Mouse (Mus musculus) forebrain, embryonic 10.5 days (tissue): ENCODE measurements around the gene Slc43a1. TPM values are rescaled to one million over a fixed set of nuclear protein-coding genes. Genes with fewer than 3 reads are reported as not detected.

ENCODE experiments used
- DNase-seq: peaks from one replicate; pipeline ENCODE4 v3.0.0-alpha.2; 2017; ENCODE audit warnings: low spot score; ENCODE audit errors: extremely low spot score
- H3K27ac ChIP-seq: fragments of 300-500 bp; sonication (generic); 2 replicates; pipeline ENCODE4 v1.5.1; 2016; ENCODE audit warnings: mild to moderate bottlenecking
- H3K27me3 ChIP-seq: fragments of 300-500 bp; sonication (generic); 2 replicates; pipeline ENCODE4 v1.6.1; 2016; ENCODE audit warnings: mild to moderate bottlenecking; ENCODE audit not compliant: poor library complexity, severe bottlenecking
- H3K36me3 ChIP-seq: fragments of 300-500 bp; sonication (generic); replicated peaks from 2 replicates; pipeline ENCODE4 v1.6.1; 2016; ENCODE audit warnings: mild to moderate bottlenecking, moderate library complexity
- H3K4me1 ChIP-seq: fragments of 300-500 bp; sonication (generic); 2 replicates; pipeline ENCODE4 v1.6.1; 2016
- H3K4me3 ChIP-seq: fragments of 300-500 bp; sonication (generic); 2 replicates; pipeline ENCODE4 v1.5.1; 2016; ENCODE audit warnings: mild to moderate bottlenecking, moderate library complexity
- H3K9me3 ChIP-seq: fragments of 300-500 bp; sonication (generic); 2 replicates; pipeline ENCODE4 v1.6.1; 2016; ENCODE audit warnings: mild to moderate bottlenecking, moderate library complexity
- WGBS: fragments of 180-500 bp; shearing (Covaris S2); methylation state at CpG from one replicate; pipeline ENCODE4 v1.1.7; 2016; 5-methylcytosine and 5-hydroxymethylcytosine counted together
- polyA plus RNA-seq: library from polyadenylated mRNA; unstranded; fragments of >200 nt; fragmentation: Nextera tagmentation; extraction: Ambion mirVana; gene quantifications from 2 replicates; pipeline ENCODE4 v1.2.1, GENCODE M21; 2016

The Slc43a1 gene
- polyA plus RNA-seq, 1 experiment from 2014 or later = 28.5 TPM

- Histone ChIP-seq H3K27me3 (no peaks in the 10 kb centered on the region), H3K36me3 (peaks cover 2% of the 10 kb centered on the region; the same call in 1 of the 2 replicates), H3K4me1 (peaks cover 10% of the 10 kb centered on the region), H3K4me3 (peak overlapping the region; percentile 39; the same call in 1 of the 2 replicates), H3K9me3 (no peaks in the 10 kb centered on the region), H3K27ac (peak overlapping the region; percentile 73)
- WGBS = 75% methylated on average over 6 of the region's 6 CpGs
- no peak for DNase-seq
Observed at GRCm38 (mm10) chr2:84810526-84810885, 28.1 kb upstream of the Slc43a1 start.

GRCm38 (mm10) chr2:84810886-84811577, 27.6 kb upstream of the Slc43a1 start:
- Histone ChIP-seq H3K9me3 (no peaks in the 10 kb centered on the region), H3K4me3 (peak overlapping the region; percentile 39), H3K4me1 (peaks cover 10% of the 10 kb centered on the region), H3K27ac (peak overlapping the region; percentile 73), H3K36me3 (peaks cover 2% of the 10 kb centered on the region; the same call in 1 of the 2 replicates), H3K27me3 (no peaks in the 10 kb centered on the region)
- DNase-seq = peak; percentile 84
- 42% methylated on average over 26 of the region's 26 CpGs for WGBS

GRCm38 (mm10) chr2:84811880-84812279, 26.8 kb upstream of the Slc43a1 start:
- peaks cover 2% of the 10 kb centered on the region; the same call in 1 of the 2 replicates for H3K36me3 ChIP-seq
- WGBS = 90% methylated on average over 7 of the region's 7 CpGs
- no peak overlapping the region for H3K4me3 ChIP-seq
- DNase-seq = no peak
- H3K9me3 ChIP-seq = no peaks in the 10 kb centered on the region
- H3K27ac ChIP-seq = 0 out of 2 replicates have a peak overlapping the region, but pooled peaks have one; percentile 48
- H3K27me3 ChIP-seq = no peaks in the 10 kb centered on the region
- peaks cover 10% of the 10 kb centered on the region for H3K4me1 ChIP-seq

GRCm38 (mm10) chr2:84812676-84813075, 26.0 kb upstream of the Slc43a1 start:
- WGBS = 75% methylated on average over 6 of the region's 6 CpGs
- no peak for DNase-seq
- no peaks in the 10 kb centered on the region for H3K27me3 ChIP-seq
- H3K4me3 ChIP-seq = no peak overlapping the region
- H3K27ac ChIP-seq = 0 out of 2 replicates have a peak overlapping the region, but pooled peaks have one; percentile 48
- peaks cover 10% of the 10 kb centered on the region for H3K4me1 ChIP-seq
- H3K36me3 ChIP-seq = peaks cover 2% of the 10 kb centered on the region; the same call in 1 of the 2 replicates
- no peaks in the 10 kb centered on the region for H3K9me3 ChIP-seq

- no peaks in the 10 kb centered on the region for H3K36me3 ChIP-seq
- no peak overlapping the region for H3K4me3 ChIP-seq
- no peaks in the 10 kb centered on the region for H3K9me3 ChIP-seq
- H3K27me3 ChIP-seq = no peaks in the 10 kb centered on the region; the same call in 1 of the 2 replicates
- H3K4me1 ChIP-seq = peaks cover 4% of the 10 kb centered on the region; the same call in 1 of the 2 replicates
- WGBS = 78% methylated on average over 3 of the region's 3 CpGs
- no peak for DNase-seq
- no peak overlapping the region for H3K27ac ChIP-seq
Observed at GRCm38 (mm10) chr2:84819861-84820260, 18.8 kb upstream of the Slc43a1 start.

- H3K9me3 ChIP-seq = no peaks in the 10 kb centered on the region
- no peak within 1 kb of the TSS for H3K4me3 ChIP-seq
- peaks cover 6% of the 10 kb centered on the region for H3K4me1 ChIP-seq
- H3K36me3 ChIP-seq = no peaks in the 10 kb centered on the region
- H3K27me3 ChIP-seq = no peaks in the 10 kb centered on the region; the same call in 1 of the 2 replicates
- 69% methylated on average over 13 of the region's 13 CpGs for WGBS
- no peak for DNase-seq
- no peak within 1 kb of the TSS for H3K27ac ChIP-seq
Observed at GRCm38 (mm10) chr2:84822552-84822951, 16.1 kb upstream of the Slc43a1 start, which contains the start of gene Smtnl1. Smtnl1 (minus strand) TSS chr2:84822652.

GRCm38 (mm10) chr2:84823237-84823636, 15.4 kb upstream of the Slc43a1 start:
- H3K36me3 ChIP-seq = peaks cover 1% of the 10 kb centered on the region
- DNase-seq = no peak
- no peaks in the 10 kb centered on the region; the same call in 1 of the 2 replicates for H3K27me3 ChIP-seq
- 57% methylated on average over 2 of the region's 2 CpGs for WGBS
- H3K4me3 ChIP-seq = no peak overlapping the region
- no peaks in the 10 kb centered on the region for H3K9me3 ChIP-seq
- H3K4me1 ChIP-seq = peaks cover 13% of the 10 kb centered on the region
- H3K27ac ChIP-seq = no peak overlapping the region

- Histone ChIP-seq H3K4me1 (peaks cover 16% of the 10 kb centered on the region), H3K36me3 (peaks cover 30% of the 10 kb centered on the region), H3K9me3 (no peaks in the 10 kb centered on the region), H3K27ac (peak within 1 kb of the TSS; percentile 83), H3K27me3 (no peaks in the 10 kb centered on the region), H3K4me3 (peak within 1 kb of the TSS; percentile 79)
- DNase-seq = peak; percentile 92
- WGBS = under 1% methylated on average over 34 of the region's 34 CpGs
Observed at GRCm38 (mm10) chr2:84826488-84827282, 12.0 kb upstream of the Slc43a1 start, which contains the start of gene Timm10. Timm10 (plus strand) TSS chr2:84826997.

GRCm38 (mm10) chr2:84827283-84827920, 11.2 kb upstream of the Slc43a1 start:
- Histone ChIP-seq H3K36me3 (peaks cover 30% of the 10 kb centered on the region), H3K27ac (peak overlapping the region; percentile 83), H3K4me1 (peaks cover 21% of the 10 kb centered on the region), H3K4me3 (peak overlapping the region; percentile 79), H3K27me3 (no peaks in the 10 kb centered on the region), H3K9me3 (no peaks in the 10 kb centered on the region)
- under 1% methylated on average over 29 of the region's 29 CpGs for WGBS
- no peak for DNase-seq

- H3K36me3 ChIP-seq = peaks cover 30% of the 10 kb centered on the region
- peak; percentile 84 for DNase-seq
- 41% methylated on average over 10 of the region's 10 CpGs for WGBS
- peaks cover 17% of the 10 kb centered on the region for H3K4me1 ChIP-seq
- no peaks in the 10 kb centered on the region for H3K9me3 ChIP-seq
- H3K27me3 ChIP-seq = peaks cover under 1% of the 10 kb centered on the region
- H3K27ac ChIP-seq = 0 out of 2 replicates have a peak overlapping the region, but pooled peaks have one; percentile 37
- no peak overlapping the region for H3K4me3 ChIP-seq
Observed at GRCm38 (mm10) chr2:84831666-84832391, 6.8 kb upstream of the Slc43a1 start.

- peaks cover 39% of the 10 kb centered on the region for H3K4me1 ChIP-seq
- H3K4me3 ChIP-seq = no peak overlapping the region
- peaks cover 25% of the 10 kb centered on the region for H3K27me3 ChIP-seq
- H3K36me3 ChIP-seq = no peaks in the 10 kb centered on the region
- no peak for DNase-seq
- WGBS = 69% methylated on average over 8 of the region's 8 CpGs
- H3K27ac ChIP-seq = no peak overlapping the region
- H3K9me3 ChIP-seq = no peaks in the 10 kb centered on the region
Observed at GRCm38 (mm10) chr2:84837107-84837506, 1.5 kb upstream of the Slc43a1 start.
